Mouse (Mus musculus) lung, postnatal 0 days (tissue): ENCODE data around the gene Pbxip1.

Source experiments
- CTCF ChIP-seq: IDR thresholded peaks from 2 replicates; pipeline ENCODE4 v1.5.1; 2016; ENCODE audit warnings: antibody characterized with exemption, mild to moderate bottlenecking
- EP300 ChIP-seq: IDR thresholded peaks from 2 replicates; pipeline ENCODE4 v1.6.1; 2016; ENCODE audit warnings: antibody characterized with exemption, mild to moderate bottlenecking, control low read depth

DNA sequence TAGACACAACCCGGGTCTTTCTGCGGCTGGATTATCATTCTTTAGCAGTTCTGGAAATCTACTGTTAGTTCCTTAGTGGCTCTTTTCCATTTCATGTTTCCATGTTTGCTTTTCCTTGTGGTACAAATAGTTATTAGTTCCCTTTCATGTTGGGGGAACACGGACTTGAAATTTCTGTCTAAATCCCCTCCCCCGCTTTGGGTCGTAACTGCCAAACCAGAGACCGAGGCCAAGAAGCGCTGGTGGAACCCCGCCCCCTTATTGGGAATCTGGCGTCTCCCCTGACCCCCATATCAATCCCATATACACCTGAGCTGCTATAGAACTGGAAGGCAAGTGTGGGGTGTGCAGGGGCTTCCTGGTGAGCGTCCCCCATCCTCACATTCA, 41.1 kb upstream of the Pbxip1 start:
- TF ChIP-seq CTCF (no peak), EP300 (no peak)
